Mouse (Mus musculus) mouse trophoblast stem cell (cell line): ENCODE data around the gene Parp9.
"Not testable (repeated sequence)": the region's sequence is repeated elsewhere in the genome, so short reads cannot be mapped to it uniquely, and the experiment has no call there.

Experiments used
- in situ Hi-C, 2 experiments: fragments of 300-500 bp; cut with MseI, MboI; formaldehyde crosslinking; loops; 2 replicates in 1 of 2; 3 replicates in 1 of 2; pipeline ENCODE4 v1.15.1; 2025

Parp9 gene

GRCm38 (mm10) chr16:35992391-35992790, 54.1 kb downstream of the Parp9 start:
- in situ Hi-C loops = no loop called here

DNA sequence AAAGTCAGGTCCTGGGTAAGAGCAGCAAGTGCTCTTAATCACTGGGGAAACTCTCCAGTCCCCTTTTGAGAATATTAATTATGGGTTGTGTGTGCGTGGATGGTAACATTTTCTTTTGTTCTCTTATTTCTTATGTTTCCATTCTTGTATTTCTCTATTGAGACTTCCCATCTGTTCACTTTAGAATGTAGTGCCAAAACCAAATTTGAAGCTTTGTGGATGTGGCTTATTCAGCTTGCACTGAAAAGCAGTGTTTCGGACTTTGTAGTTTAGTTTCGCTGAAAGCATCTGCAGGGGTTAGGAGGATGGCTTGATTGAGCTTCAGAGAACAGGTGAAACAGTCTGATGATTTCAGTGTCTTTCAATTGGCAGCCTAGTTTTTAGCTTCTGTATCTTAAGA, 55.0 kb downstream of the Parp9 start:
- in situ Hi-C loops = no loop called here

GRCm38 (mm10) chr16:35998852-35999251, 60.6 kb downstream of the Parp9 start:
- in situ Hi-C loops = not testable (repeated sequence)

GRCm38 (mm10) chr16:36008396-36008795, 70.1 kb downstream of the Parp9 start:
- in situ Hi-C loops = no loop called here

GRCm38 (mm10) chr16:36016335-36016734, 78.1 kb downstream of the Parp9 start:
- in situ Hi-C loops = no loop called here
